Mouse (Mus musculus): Measurements from ENCODE around the gene Spout1.
A peak's percentile ranks its signal among the peaks of the same experiment; 100 is the strongest.

Spout1 gene

GRCm38 (mm10) chr2:30130156-30130555 is 48.1 kb downstream of the Spout1 start:
- no peak for DNase-seq (ENCODE audit: low spot score)

DNA sequence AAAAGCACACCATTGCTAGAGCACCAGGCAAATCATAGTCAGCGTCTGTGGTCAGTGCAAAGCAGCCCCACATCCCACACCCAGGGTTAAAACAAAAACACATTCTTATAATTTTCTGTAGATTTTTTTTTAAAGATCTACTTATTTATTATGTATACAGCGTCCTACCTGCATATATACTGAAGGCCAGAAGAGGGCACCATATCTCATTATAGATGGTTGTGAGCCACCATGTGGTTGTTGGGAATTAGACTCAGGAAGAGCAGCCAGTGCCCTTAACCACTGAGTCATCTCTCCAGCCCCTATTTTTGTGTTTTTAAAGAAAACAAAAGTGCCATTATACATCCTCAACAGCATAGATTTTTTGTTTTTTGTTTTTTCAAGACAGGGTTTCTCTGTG is 49.5 kb downstream of the Spout1 start:
- DNase-seq (ENCODE audit: low spot score), result no peak

DNA sequence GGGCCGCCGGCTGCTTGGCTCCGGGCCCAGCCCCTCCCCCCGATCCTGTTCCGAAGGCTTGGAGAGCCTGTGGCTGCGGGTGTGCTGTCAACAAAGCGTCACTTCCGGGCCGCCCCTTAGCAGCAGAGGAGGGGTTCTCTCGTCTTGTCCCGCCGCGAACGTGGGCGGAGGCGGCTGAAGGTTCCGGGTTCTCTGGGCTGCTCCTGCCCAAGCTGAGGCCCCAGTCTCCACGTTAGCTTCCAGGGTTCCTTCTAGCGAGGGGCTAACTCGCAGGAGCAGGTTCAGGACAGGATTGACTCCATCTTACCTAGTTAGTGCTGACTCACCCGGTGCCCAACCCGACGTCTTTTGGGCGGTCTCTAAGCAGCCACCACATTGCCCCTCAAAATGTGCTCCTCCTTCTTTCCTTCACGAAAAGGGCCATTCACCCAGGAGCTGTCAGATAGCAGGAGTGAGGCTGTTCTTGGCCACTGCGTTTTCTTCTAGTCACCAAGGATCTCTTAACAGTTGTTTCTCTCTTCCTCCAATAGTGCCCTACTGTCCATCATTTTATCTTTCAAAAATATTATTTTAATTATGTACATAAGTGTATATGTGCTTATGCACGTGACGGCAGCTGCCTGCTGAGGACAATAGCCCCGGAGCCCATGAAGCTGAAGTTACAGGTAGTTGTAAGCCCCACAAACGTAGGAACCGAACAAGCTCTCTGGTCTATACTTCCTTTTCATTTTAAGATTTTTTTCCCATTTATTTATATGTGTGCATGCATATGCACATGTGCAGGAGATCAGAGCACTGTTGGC is 53.6 kb downstream of the Spout1 start, which contains the start of gene Zer1:
TSS of gene Zer1 (minus strand) at position 114 of the 803 bp plus-strand sequence.
- peak; percentile 87 for DNase-seq (ENCODE audit: low spot score)

DNA sequence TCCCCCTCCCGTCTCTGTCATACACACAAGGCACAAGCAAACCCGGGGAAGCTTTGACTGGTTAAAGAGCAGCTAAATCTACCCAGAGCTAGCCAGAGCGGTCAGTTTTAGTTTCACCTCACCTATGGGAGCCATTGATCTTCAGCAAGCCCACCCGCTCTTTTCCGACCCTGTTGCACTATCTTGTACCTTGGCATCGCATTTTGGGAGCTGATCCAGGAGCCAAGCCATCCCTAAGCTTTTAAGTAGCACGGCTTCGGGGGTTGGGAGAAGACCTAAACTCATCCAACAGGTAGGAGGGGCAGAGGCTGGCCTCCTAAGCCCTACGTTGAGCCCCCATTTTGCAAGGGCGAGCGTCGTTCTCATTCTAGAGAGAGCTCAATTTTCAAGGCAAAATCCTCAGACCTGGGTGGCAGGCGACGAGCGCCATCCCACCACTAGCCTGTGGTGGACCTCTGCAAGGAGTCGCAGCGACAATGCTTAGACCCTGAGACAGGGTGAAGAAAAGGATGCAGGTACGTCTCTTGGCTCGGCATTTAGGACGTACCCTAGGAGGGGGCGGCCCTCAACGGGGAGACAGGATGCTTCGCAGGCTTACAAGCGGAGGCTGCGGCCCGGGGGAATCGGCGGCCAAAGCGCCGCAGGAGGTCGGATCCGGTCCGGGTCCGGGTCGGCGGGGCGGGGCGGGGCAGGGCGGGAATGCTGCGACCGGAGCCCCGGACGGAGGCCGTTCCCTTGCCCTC is 54.4 kb downstream of the Spout1 start:
- DNase-seq (ENCODE audit: low spot score), result no peak

All from ovary, postnatal 10 days (tissue).